Mouse (Mus musculus): ENCODE results near the gene Ufc1.

The Ufc1 gene

GRCm38 (mm10) chr1:171287136-171288081 lies 7.4 kb downstream of the Ufc1 start, which contains the start of gene Usp21:
Usp21 (minus strand) TSS chr1:171287991.
- DNase-seq (ENCODE audit: low spot score in 2 of 2): peak; percentile 93 to 95

- DNase-seq (ENCODE audit: low spot score in 2 of 2): no peak
These were observed 8.3 kb downstream of the Ufc1 start for GRCm38 (mm10) chr1:171286517-171286916.

GRCm38 (mm10) chr1:171285096-171285892 lies 9.5 kb downstream of the Ufc1 start:
- peak in 1 of 2 experiments; percentile 1 for DNase-seq (ENCODE audit: low spot score in 2 of 2)

- peak in 1 of 2 experiments; percentile 2 for DNase-seq (ENCODE audit: low spot score in 2 of 2)
These were observed 10.3 kb downstream of the Ufc1 start for GRCm38 (mm10) chr1:171284491-171284890.

- peak in 1 of 2 experiments; percentile 1 for DNase-seq (ENCODE audit: low spot score in 2 of 2)
These were observed 11.3 kb downstream of the Ufc1 start for GRCm38 (mm10) chr1:171283188-171284160.

GRCm38 (mm10) chr1:171282086-171282805 lies 12.6 kb downstream of the Ufc1 start:
- DNase-seq (ENCODE audit: low spot score in 2 of 2): peak in 1 of 2 experiments; percentile 0

- peak; percentile 48 to 63 for DNase-seq (ENCODE audit: low spot score in 2 of 2)
These were observed 13.3 kb downstream of the Ufc1 start for GRCm38 (mm10) chr1:171281528-171281923.

GRCm38 (mm10) chr1:171280916-171281527 lies 13.8 kb downstream of the Ufc1 start, which contains the start of gene Ppox:
Ppox (minus strand) TSS chr1:171281186.
- peak; percentile 91 to 96 for DNase-seq (ENCODE audit: low spot score in 2 of 2)

GRCm38 (mm10) chr1:171280250-171280915 lies 14.4 kb downstream of the Ufc1 start:
- DNase-seq (ENCODE audit: low spot score in 2 of 2): peak in 1 of 2 experiments; percentile 2

- DNase-seq (ENCODE audit: low spot score in 2 of 2): no peak
These were observed 15.1 kb downstream of the Ufc1 start for GRCm38 (mm10) chr1:171279721-171280120.

GRCm38 (mm10) chr1:171279012-171279705 lies 15.7 kb downstream of the Ufc1 start:
- no peak for DNase-seq (ENCODE audit: low spot score in 2 of 2)

GRCm38 (mm10) chr1:171278436-171278835 lies 16.4 kb downstream of the Ufc1 start:
- DNase-seq (ENCODE audit: low spot score in 2 of 2): no peak

GRCm38 (mm10) chr1:171277736-171278135 lies 17.1 kb downstream of the Ufc1 start:
- DNase-seq (ENCODE audit: low spot score in 2 of 2): no peak

GRCm38 (mm10) chr1:171276110-171276748 lies 18.6 kb downstream of the Ufc1 start:
- no peak for DNase-seq (ENCODE audit: low spot score in 2 of 2)

- no peak for DNase-seq (ENCODE audit: low spot score in 2 of 2)
These were observed 19.6 kb downstream of the Ufc1 start for GRCm38 (mm10) chr1:171275144-171275734.

- DNase-seq (ENCODE audit: low spot score in 2 of 2): no peak
These were observed 20.7 kb downstream of the Ufc1 start for GRCm38 (mm10) chr1:171274171-171274570.

GRCm38 (mm10) chr1:171272086-171272485 lies 22.7 kb downstream of the Ufc1 start:
- DNase-seq (ENCODE audit: low spot score in 2 of 2): no peak

- DNase-seq (ENCODE audit: low spot score in 2 of 2): no peak
These were observed 23.2 kb downstream of the Ufc1 start for GRCm38 (mm10) chr1:171271622-171272021.
